Mouse (Mus musculus) liver, adult 2 months (tissue): ENCODE data around the gene Ccser2.

Source experiments
- CTCF ChIP-seq: fragments of 200-500 bp; IDR thresholded peaks from 2 replicates; pipeline ENCODE4 v1.5.1; 2011; ENCODE audit warnings: low read depth, low read length, control low read depth
- POLR2A ChIP-seq: fragments of 200-500 bp; IDR thresholded peaks from 2 replicates; pipeline ENCODE4 v1.6.1; 2011; ENCODE audit warnings: low read length, control low read depth; ENCODE audit not compliant: insufficient read depth; ENCODE audit errors: extremely low read depth

- TF ChIP-seq CTCF (no peak), POLR2A (no peak)
Observed at GRCm38 (mm10) chr14:36921346-36922049, 47.1 kb downstream of the Ccser2 start.
